Mouse (Mus musculus): Measurements from ENCODE around the gene Irak2. TPM values are rescaled to one million over a fixed set of nuclear protein-coding genes. Genes with fewer than 3 reads are reported as not detected.

Gene Irak2
- 2.4 TPM in 2 replicates for polyA plus RNA-seq (2015; fragmentation: Nextera tagmentation; extraction: Ambion mirVana)

GRCm38 (mm10) chr6:113638302-113639040 is at the start of gene Irak2:
Irak2 (plus strand) TSS chr6:113638467.

GRCm38 (mm10) chr6:113600543-113601139 is 37.6 kb upstream of the Irak2 start, which contains the start of gene Fancd2os:
Fancd2os (minus strand) TSS chr6:113600715.

GRCm38 (mm10) chr6:113604432-113605223 is 33.6 kb upstream of the Irak2 start, which contains the start of gene Brk1:
Brk1 (plus strand) TSS chr6:113604772.

GRCm38 (mm10) chr6:113623941-113624751 is 14.1 kb upstream of the Irak2 start, which contains the start of gene Vhl:
Vhl (plus strand) TSS chr6:113623959.

GRCm38 (mm10) chr6:113696582-113697221 is 58.4 kb downstream of the Irak2 start, which contains the start of gene Tatdn2:
Tatdn2 (plus strand) TSS chr6:113697050.

GRCm38 (mm10) chr6:113719878-113720277 is 81.6 kb downstream of the Irak2 start, which contains the start of gene Ghrl:
Ghrl (minus strand) TSS chr6:113719880.

GRCm38 (mm10) chr6:113740236-113741217 is 102.3 kb downstream of the Irak2 start, which contains the start of gene Sec13:
Sec13 (minus strand) TSS chr6:113740743.

Small RNA genes within 50 kb of the gene (microRNA-seq; reads per million reads assigned to microRNA genes)
- gene Mir7042 = not detected

Other genes with a start within 250 kb of the Irak2 start
- gene Ttll3, start 249.2 kb upstream of the Irak2 start, polyA plus RNA-seq (2015; fragmentation: Nextera tagmentation; extraction: Ambion mirVana) = 9.1 and 10.6 TPM in 2 replicates
- gene Rpusd3, start 219.1 kb upstream of the Irak2 start, polyA plus RNA-seq (2015; fragmentation: Nextera tagmentation; extraction: Ambion mirVana) = 24.3 and 25.1 TPM in 2 replicates
- 0.17 and 0.70 TPM in 2 replicates for gene Cidec, start 202.7 kb upstream of the Irak2 start, polyA plus RNA-seq (2015; fragmentation: Nextera tagmentation; extraction: Ambion mirVana)
- 100 and 112 TPM in 2 replicates for gene Jagn1, start 195.9 kb upstream of the Irak2 start, polyA plus RNA-seq (2015; fragmentation: Nextera tagmentation; extraction: Ambion mirVana)
- gene Il17re, start 180.0 kb upstream of the Irak2 start, polyA plus RNA-seq (2015; fragmentation: Nextera tagmentation; extraction: Ambion mirVana) = 0.50 and 0.71 TPM in 2 replicates
- 7.8 and 8.7 TPM in 2 replicates for gene Il17rc, start 167.0 kb upstream of the Irak2 start, polyA plus RNA-seq (2015; fragmentation: Nextera tagmentation; extraction: Ambion mirVana)
- 75.1 and 83.7 TPM in 2 replicates for gene Creld1, start 155.2 kb upstream of the Irak2 start, polyA plus RNA-seq (2015; fragmentation: Nextera tagmentation; extraction: Ambion mirVana)
- 12.6 and 14.9 TPM in 2 replicates for gene Prrt3, start 136.5 kb upstream of the Irak2 start, polyA plus RNA-seq (2015; fragmentation: Nextera tagmentation; extraction: Ambion mirVana)
- 116 and 117 TPM in 2 replicates for gene Emc3, start 106.8 kb upstream of the Irak2 start, polyA plus RNA-seq (2015; fragmentation: Nextera tagmentation; extraction: Ambion mirVana)
- 0.81 and 1.0 TPM in 2 replicates for gene Fancd2, start 106.8 kb upstream of the Irak2 start, polyA plus RNA-seq (2015; fragmentation: Nextera tagmentation; extraction: Ambion mirVana)
- gene Fancd2os, start 37.8 kb upstream of the Irak2 start, polyA plus RNA-seq (2015; fragmentation: Nextera tagmentation; extraction: Ambion mirVana) = 0.25 TPM in 2 replicates
- 288 and 295 TPM in 2 replicates for gene Brk1, start 33.7 kb upstream of the Irak2 start, polyA plus RNA-seq (2015; fragmentation: Nextera tagmentation; extraction: Ambion mirVana)
- 66.9 and 69.9 TPM in 2 replicates for gene Vhl, start 14.5 kb upstream of the Irak2 start, polyA plus RNA-seq (2015; fragmentation: Nextera tagmentation; extraction: Ambion mirVana)
- 1.2 and 1.7 TPM in 2 replicates for gene Tatdn2, start 58.6 kb downstream of the Irak2 start, polyA plus RNA-seq (2015; fragmentation: Nextera tagmentation; extraction: Ambion mirVana)
- gene Ghrl, start 81.4 kb downstream of the Irak2 start, polyA plus RNA-seq (2015; fragmentation: Nextera tagmentation; extraction: Ambion mirVana) = not detected in 2 replicates
- 174 and 178 TPM in 2 replicates for gene Sec13, start 102.3 kb downstream of the Irak2 start, polyA plus RNA-seq (2015; fragmentation: Nextera tagmentation; extraction: Ambion mirVana)

Measured in neural tube, postnatal 0 days (tissue).